Mouse (Mus musculus): ENCODE measurements around the gene Cerk. TPM values are rescaled to one million over a fixed set of nuclear protein-coding genes. Genes with fewer than 3 reads are reported as not detected.

Cerk gene
- total and polyA plus RNA-seq, 3 experiments = 2.5 to 10.3 (median 4.4) TPM

DNA sequence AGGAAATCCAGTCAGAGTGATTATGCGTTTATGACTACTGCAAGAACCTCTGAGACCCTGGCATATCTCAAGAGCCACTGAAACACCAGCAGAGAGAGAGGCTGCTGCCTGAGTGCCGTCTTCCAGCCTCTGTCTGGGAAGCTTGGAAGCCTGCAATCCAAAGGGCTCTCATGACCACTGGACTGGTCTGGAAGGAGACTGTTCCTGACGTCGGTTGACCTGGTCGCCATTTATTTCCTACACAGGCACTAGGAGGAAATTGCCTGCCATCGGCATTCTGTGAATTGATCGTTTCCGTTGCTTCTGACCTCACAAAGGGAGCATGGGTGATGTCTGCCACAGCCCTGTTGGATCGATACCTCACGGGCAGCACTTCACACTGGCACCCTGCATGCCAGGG, 9.8 kb downstream of the Cerk start:
- Histone ChIP-seq H3K27me3 (replicated peaks) (peaks cover 40% of the 10 kb centered on the region), H3K36me3 (replicated peaks in 1 of 2; ENCODE audit: control insufficient read depth in 1 of 2, insufficient read depth in 1 of 2, low read length in 1 of 2) (no peaks in the 10 kb centered on the region), H3K9me3 (replicated peaks; ENCODE audit: low read length) (no peaks in the 10 kb centered on the region), H3K4me1 (ENCODE audit: control insufficient read depth in 1 of 2, insufficient read depth in 2 of 2) (peaks cover 26 to 72% of the 10 kb centered on the region in 2 experiments), H3K79me2 (replicated peaks; ENCODE audit: control insufficient read depth, extremely low read depth, insufficient read depth, poor library complexity, severe bottlenecking) (0 out of 2 replicates have a peak, but pooled peaks cover 3% of the 10 kb centered on the region), H3K4me3 (replicated peaks in 1 of 3; ENCODE audit: low read depth in 2 of 3, low read length in 2 of 3, poor library complexity in 1 of 3) (no peak overlapping the region), H3K4me2 (ENCODE audit: insufficient read depth, low read depth, poor library complexity, severe bottlenecking) (no peak overlapping the region), H3K9ac (ENCODE audit: insufficient read depth, low read depth) (no peak overlapping the region), H3K27ac (ENCODE audit: insufficient read depth, low read depth) (no peak overlapping the region)
- dilution Hi-C loops (cut with MboI; ENCODE audit: extremely low pct_ligation_motif_present, extremely low pct_unique_long_range_greater_than_20kb, low sequenced_read_pairs) (no loop called here), in situ Hi-C loops (cut with MboI; ENCODE audit: low pct_ligation_motif_present, low pct_unique_long_range_greater_than_20kb, low sequenced_read_pairs) (no loop called here)
- TF ChIP-seq BHLHE40 (IDR thresholded peaks at IDR 0.05; ENCODE audit: low read depth, low read length) (no peak), MEF2A (IDR thresholded peaks at IDR 0.05; ENCODE audit: borderline replicate concordance, low read depth, low read length) (no peak), MXI1 (IDR thresholded peaks at IDR 0.05; ENCODE audit: low read depth, low read length) (no peak), KAT2A (IDR thresholded peaks at IDR 0.05; ENCODE audit: insufficient replicate concordance, low read length) (no peak), CHD2 (IDR thresholded peaks at IDR 0.05; ENCODE audit: low read length) (no peak), JUND (conservative IDR thresholded peaks at IDR 0.05; ENCODE audit: low read depth, low read length) (no peak), SIN3A (IDR thresholded peaks at IDR 0.05; ENCODE audit: low read length) (no peak), USF1 (IDR thresholded peaks at IDR 0.05; ENCODE audit: low read depth, low read length) (no peak), CHD1 (IDR thresholded peaks at IDR 0.05; ENCODE audit: low read depth, low read length) (no peak), MAX (IDR thresholded peaks at IDR 0.05; ENCODE audit: low read length) (no peak), ZMIZ1 (IDR thresholded peaks at IDR 0.05; ENCODE audit: low read depth, low read length) (no peak), JUN (IDR thresholded peaks at IDR 0.05; ENCODE audit: insufficient read depth, low read depth, low read length) (no peak)
- no peak for DNase-seq (ENCODE audit: extremely low read depth)

DNA sequence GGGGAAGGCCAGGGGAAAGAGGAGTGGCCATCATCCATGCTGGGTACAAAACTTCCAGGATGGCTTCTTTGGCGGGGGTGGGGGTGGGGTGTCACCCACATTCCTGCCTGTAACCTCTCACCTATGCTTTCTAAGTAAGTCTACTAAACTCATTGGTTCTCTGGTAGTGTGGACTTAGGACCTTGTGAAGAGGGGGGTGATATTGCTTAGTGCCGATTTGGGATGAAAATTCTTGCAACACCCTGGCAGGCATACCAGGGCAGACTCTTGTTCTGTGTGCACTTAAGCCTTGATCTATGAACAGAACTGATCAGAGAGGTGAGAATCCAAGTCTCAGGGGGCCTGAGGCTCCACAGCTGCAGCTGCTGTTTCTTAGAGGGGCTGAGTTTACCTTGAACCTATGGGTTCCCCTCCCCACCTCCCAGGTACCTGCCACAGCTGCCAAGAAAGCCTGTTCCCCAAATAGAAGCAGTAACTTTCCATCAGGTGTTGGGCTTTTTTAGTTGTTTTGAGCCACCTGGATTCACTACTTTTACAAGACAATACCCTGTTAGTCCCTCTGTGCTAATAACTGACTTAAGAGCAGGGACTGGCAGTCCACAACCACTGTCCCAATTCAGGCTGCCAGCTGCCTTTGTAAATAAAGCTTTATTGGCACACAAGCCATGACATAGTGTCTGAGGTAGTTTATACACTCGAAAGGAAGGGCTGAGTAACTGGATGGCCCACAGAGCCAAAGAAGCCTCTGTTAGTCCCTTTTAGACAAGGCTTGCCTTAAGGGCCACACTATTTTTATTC, 10.5 kb downstream of the Cerk start:
- H3K27me3 ChIP-seq (replicated peaks) = peaks cover 40% of the 10 kb centered on the region
- peaks cover 26 to 67% of the 10 kb centered on the region in 2 experiments for H3K4me1 ChIP-seq (ENCODE audit: control insufficient read depth in 1 of 2, insufficient read depth in 2 of 2)
- DNase-seq (ENCODE audit: extremely low read depth) = no peak
- TF ChIP-seq JUND (conservative IDR thresholded peaks at IDR 0.05; ENCODE audit: low read depth, low read length) (no peak), RAD21 (IDR thresholded peaks at IDR 0.05; ENCODE audit: low read depth, low read length) (no peak; the same call in 1 of the 2 replicates), HCFC1 (IDR thresholded peaks at IDR 0.05; ENCODE audit: low read depth, low read length) (peak; percentile 32), IRF4 (IDR thresholded peaks at IDR 0.05; ENCODE audit: low read depth, low read length) (peak; percentile 37; the same call in 1 of the 2 replicates), MAZ (IDR thresholded peaks at IDR 0.05; ENCODE audit: low read depth, low read length) (0 out of 2 replicates have a peak, but pooled peaks have one; percentile 42), ZMIZ1 (IDR thresholded peaks at IDR 0.05; ENCODE audit: low read depth, low read length) (no peak), UBTF (IDR thresholded peaks at IDR 0.05; ENCODE audit: low read depth, low read length) (no peak), E2F4 (IDR thresholded peaks at IDR 0.05; ENCODE audit: insufficient replicate concordance, low read depth, low read length) (no peak), MYC (IDR thresholded peaks at IDR 0.05; ENCODE audit: low read depth, low read length) (no peak), PAX5 (IDR thresholded peaks at IDR 0.05; ENCODE audit: low read length) (no peak), MXI1 (IDR thresholded peaks at IDR 0.05; ENCODE audit: low read depth, low read length) (no peak), ZNF384 (IDR thresholded peaks at IDR 0.05; ENCODE audit: low read depth, low read length) (no peak), EP300 (IDR thresholded peaks at IDR 0.05; ENCODE audit: low read length) (peak; percentile 70), ELF1 (IDR thresholded peaks at IDR 0.05; ENCODE audit: low read depth, low read length) (no peak), MEF2A (IDR thresholded peaks at IDR 0.05; ENCODE audit: borderline replicate concordance, low read depth, low read length) (peak; percentile 88), NELFE (IDR thresholded peaks at IDR 0.05; ENCODE audit: low read depth, low read length) (no peak), CHD2 (IDR thresholded peaks at IDR 0.05; ENCODE audit: low read length) (peak; percentile 41; the same call in 1 of the 2 replicates), RCOR1 (conservative IDR thresholded peaks at IDR 0.05; ENCODE audit: low read depth, low read length) (no peak), TCF12 (IDR thresholded peaks at IDR 0.05; ENCODE audit: low read depth, low read length) (peak; percentile 95), SIN3A (IDR thresholded peaks at IDR 0.05; ENCODE audit: low read length) (no peak), USF1 (IDR thresholded peaks at IDR 0.05; ENCODE audit: low read depth, low read length) (no peak), ZKSCAN1 (IDR thresholded peaks at IDR 0.05; ENCODE audit: borderline replicate concordance, low read depth, low read length) (no peak), ETS1 (conservative IDR thresholded peaks at IDR 0.05; ENCODE audit: low read depth, low read length) (peak; percentile 81), BHLHE40 (IDR thresholded peaks at IDR 0.05; ENCODE audit: low read depth, low read length) (peak; percentile 32; the same call in 1 of the 2 replicates)
- no peak overlapping the region for H3K9ac ChIP-seq (ENCODE audit: insufficient read depth, low read depth)
- H3K36me3 ChIP-seq (replicated peaks in 1 of 2; ENCODE audit: control insufficient read depth in 1 of 2, insufficient read depth in 1 of 2, low read length in 1 of 2) = no peaks in the 10 kb centered on the region
- no peaks in the 10 kb centered on the region for H3K9me3 ChIP-seq (replicated peaks; ENCODE audit: low read length)
- no peak overlapping the region for H3K4me3 ChIP-seq (replicated peaks in 1 of 3; ENCODE audit: low read depth in 2 of 3, low read length in 2 of 3, poor library complexity in 1 of 3)
- H3K4me2 ChIP-seq (ENCODE audit: insufficient read depth, low read depth, poor library complexity, severe bottlenecking) = no peak overlapping the region
- in situ Hi-C loops (cut with MboI; ENCODE audit: low pct_ligation_motif_present, low pct_unique_long_range_greater_than_20kb, low sequenced_read_pairs) (no loop called here), dilution Hi-C loops (cut with MboI; ENCODE audit: extremely low pct_ligation_motif_present, extremely low pct_unique_long_range_greater_than_20kb, low sequenced_read_pairs) (no loop called here)
- 0 out of 2 replicates have a peak, but pooled peaks cover 3% of the 10 kb centered on the region for H3K79me2 ChIP-seq (replicated peaks; ENCODE audit: control insufficient read depth, extremely low read depth, insufficient read depth, poor library complexity, severe bottlenecking)
- H3K27ac ChIP-seq (ENCODE audit: insufficient read depth, low read depth) = no peak overlapping the region

Data from CH12.LX (cell line).